Mouse (Mus musculus) spleen, postnatal 36 days (tissue): ENCODE results near the gene Rbm44.

Source experiments
- DNase-seq, 2 experiments: peaks; one replicate each; pipeline ENCODE4 v3.0.0; 2022; ENCODE audit warnings: low spot score in 2 of 2, mixed read lengths in 1 of 2

Rbm44 gene

GRCm38 (mm10) chr1:91179533-91180173, 34.8 kb downstream of the Rbm44 start, which contains the start of gene Ramp1:
Ramp1 (plus strand) TSS chr1:91179822.
- peak; percentile 30 to 42 for DNase-seq

GRCm38 (mm10) chr1:91180174-91180565, 35.3 kb downstream of the Rbm44 start:
- no peak for DNase-seq

- DNase-seq: no peak
Measured at GRCm38 (mm10) chr1:91180723-91181122, 35.8 kb downstream of the Rbm44 start.

- DNase-seq: no peak
Measured at GRCm38 (mm10) chr1:91181261-91181660, 36.4 kb downstream of the Rbm44 start.

GRCm38 (mm10) chr1:91181784-91182450, 37.0 kb downstream of the Rbm44 start:
- no peak for DNase-seq

GRCm38 (mm10) chr1:91183305-91183704, 38.4 kb downstream of the Rbm44 start:
- DNase-seq: no peak

GRCm38 (mm10) chr1:91186677-91187076, 41.8 kb downstream of the Rbm44 start:
- DNase-seq: no peak

GRCm38 (mm10) chr1:91187315-91187714, 42.4 kb downstream of the Rbm44 start:
- peak in 1 of 2 experiments; percentile 20 for DNase-seq

- DNase-seq: no peak
Measured at GRCm38 (mm10) chr1:91187786-91188640, 43.1 kb downstream of the Rbm44 start.

- no peak for DNase-seq
Measured at GRCm38 (mm10) chr1:91188851-91189460, 44.1 kb downstream of the Rbm44 start.

- no peak for DNase-seq
Measured at GRCm38 (mm10) chr1:91192184-91192583, 47.3 kb downstream of the Rbm44 start.

GRCm38 (mm10) chr1:91193242-91193641, 48.4 kb downstream of the Rbm44 start:
- peak; percentile 61 to 62 for DNase-seq

GRCm38 (mm10) chr1:91193680-91194079, 48.8 kb downstream of the Rbm44 start:
- no peak for DNase-seq

- DNase-seq: no peak
Measured at GRCm38 (mm10) chr1:91199793-91200192, 54.9 kb downstream of the Rbm44 start.

- no peak for DNase-seq
Measured at GRCm38 (mm10) chr1:91201122-91201521, 56.2 kb downstream of the Rbm44 start.

- DNase-seq: no peak
Measured at GRCm38 (mm10) chr1:91204221-91204765, 59.4 kb downstream of the Rbm44 start.

- DNase-seq: no peak
Measured at GRCm38 (mm10) chr1:91205651-91206050, 60.8 kb downstream of the Rbm44 start.

- no peak for DNase-seq
Measured at GRCm38 (mm10) chr1:91206336-91206735, 61.4 kb downstream of the Rbm44 start.

GRCm38 (mm10) chr1:91206873-91207272, 62.0 kb downstream of the Rbm44 start:
- DNase-seq: no peak

- no peak for DNase-seq
Measured at GRCm38 (mm10) chr1:91207334-91208074, 62.6 kb downstream of the Rbm44 start.

- no peak for DNase-seq
Measured at GRCm38 (mm10) chr1:91209343-91209742, 64.5 kb downstream of the Rbm44 start.
